Mouse (Mus musculus): ENCODE data around the gene Fgfr2.
"Not testable (repeated sequence)": the region's sequence is repeated elsewhere in the genome, so short reads cannot be mapped to it uniquely, and the experiment has no call there.

Fgfr2 gene

GRCm38 (mm10) chr7:130668013-130668412, 2455.1 kb downstream of the Fgfr2 start:
- not testable (repeated sequence) for DNase-seq (ENCODE audit: low spot score)

- no peak for DNase-seq (ENCODE audit: low spot score)
Observed at GRCm38 (mm10) chr7:130665358-130665757, 2457.8 kb downstream of the Fgfr2 start.

- DNase-seq (ENCODE audit: low spot score): no peak
Observed at GRCm38 (mm10) chr7:130664629-130665028, 2458.5 kb downstream of the Fgfr2 start.

GRCm38 (mm10) chr7:130664037-130664436, 2459.1 kb downstream of the Fgfr2 start:
- DNase-seq (ENCODE audit: low spot score): no peak

- DNase-seq (ENCODE audit: low spot score): no peak
Observed at GRCm38 (mm10) chr7:130662869-130663268, 2460.3 kb downstream of the Fgfr2 start.

GRCm38 (mm10) chr7:130662250-130662649, 2460.9 kb downstream of the Fgfr2 start:
- no peak for DNase-seq (ENCODE audit: low spot score)

GRCm38 (mm10) chr7:130659129-130659528, 2464.0 kb downstream of the Fgfr2 start:
- no peak for DNase-seq (ENCODE audit: low spot score)

- no peak for DNase-seq (ENCODE audit: low spot score)
Observed at GRCm38 (mm10) chr7:130657751-130658150, 2465.4 kb downstream of the Fgfr2 start.

- no peak for DNase-seq (ENCODE audit: low spot score)
Observed at GRCm38 (mm10) chr7:130656965-130657364, 2466.2 kb downstream of the Fgfr2 start.

- DNase-seq (ENCODE audit: low spot score): no peak
Observed at GRCm38 (mm10) chr7:130654562-130654961, 2468.6 kb downstream of the Fgfr2 start.

- DNase-seq (ENCODE audit: low spot score): no peak
Observed at GRCm38 (mm10) chr7:130653036-130653555, 2470.1 kb downstream of the Fgfr2 start.

GRCm38 (mm10) chr7:130650621-130651020, 2472.5 kb downstream of the Fgfr2 start:
- DNase-seq (ENCODE audit: low spot score): no peak

- DNase-seq (ENCODE audit: low spot score): no peak
Observed at GRCm38 (mm10) chr7:130649257-130649656, 2473.9 kb downstream of the Fgfr2 start.

GRCm38 (mm10) chr7:130648061-130648460, 2475.1 kb downstream of the Fgfr2 start:
- no peak for DNase-seq (ENCODE audit: low spot score)

- DNase-seq (ENCODE audit: low spot score): peak; percentile 25
Observed at GRCm38 (mm10) chr7:130646762-130647139, 2476.4 kb downstream of the Fgfr2 start.

- DNase-seq (ENCODE audit: low spot score): peak; percentile 17
Observed at GRCm38 (mm10) chr7:130645994-130646761, 2477.0 kb downstream of the Fgfr2 start.

GRCm38 (mm10) chr7:130645332-130645993, 2477.7 kb downstream of the Fgfr2 start:
- no peak for DNase-seq (ENCODE audit: low spot score)

GRCm38 (mm10) chr7:130640681-130641080, 2482.5 kb downstream of the Fgfr2 start:
- DNase-seq (ENCODE audit: low spot score): peak; percentile 22

GRCm38 (mm10) chr7:130637811-130638210, 2485.3 kb downstream of the Fgfr2 start:
- DNase-seq (ENCODE audit: low spot score): no peak

GRCm38 (mm10) chr7:130636902-130637301, 2486.2 kb downstream of the Fgfr2 start:
- no peak for DNase-seq (ENCODE audit: low spot score)

GRCm38 (mm10) chr7:130636274-130636673, 2486.9 kb downstream of the Fgfr2 start:
- DNase-seq (ENCODE audit: low spot score): no peak

- no peak for DNase-seq (ENCODE audit: low spot score)
Observed at GRCm38 (mm10) chr7:130635212-130635611, 2487.9 kb downstream of the Fgfr2 start.

- no peak for DNase-seq (ENCODE audit: low spot score)
Observed at GRCm38 (mm10) chr7:130634259-130634871, 2488.8 kb downstream of the Fgfr2 start.

All from layer of hippocampus, adult 11-12 months (tissue).